Mouse (Mus musculus) CH12.LX (cell line): Measurements from ENCODE around the gene Tnik.

Experiments used
- ELF1 ChIP-seq: IDR thresholded peaks from 2 replicates; pipeline ENCODE4 v1.6.1; 2014; ENCODE audit warnings: low read depth, mild to moderate bottlenecking, inconsistent platforms, low read length, improper control_type of control experiment
- IRF4 ChIP-seq: IDR thresholded peaks from 2 replicates; pipeline ENCODE4 v1.6.1; 2014; ENCODE audit warnings: low read depth, mild to moderate bottlenecking, inconsistent platforms, low read length, improper control_type of control experiment
- TCF12 ChIP-seq: IDR thresholded peaks from 2 replicates; pipeline ENCODE4 v1.6.1; 2014; ENCODE audit warnings: low read depth, mild to moderate bottlenecking, inconsistent platforms, low read length, improper control_type of control experiment

- TF ChIP-seq IRF4: no peak
- no peak for TF ChIP-seq TCF12
- no peak for TF ChIP-seq ELF1
These were observed 436.6 kb downstream of the Tnik start for GRCm38 (mm10) chr3:28699601-28700000.
